Mouse (Mus musculus): ENCODE measurements at regions not wholly inside any gene's neighbourhood (a gene's known extent, or its start where the extent isn't known, plus 50 kb on each side); places are given as distances from the start of the nearest gene placed in this dataset.

- in situ Hi-C loops (cut with MboI, MseI) = no loop called here
Observed at GRCm38 (mm10) chr1:78050231-78050630, 146.7 kb downstream of the Pax3 start.

GRCm38 (mm10) chr1:78032336-78032735 is 164.6 kb downstream of the Pax3 start:
- in situ Hi-C loops (cut with MboI, MseI) = no loop called here

GRCm38 (mm10) chr1:78021766-78022165 is 175.2 kb downstream of the Pax3 start:
- in situ Hi-C loops (cut with MboI, MseI) = no loop called here

- in situ Hi-C loops (cut with MboI, MseI) = no loop called here
Observed at GRCm38 (mm10) chr1:78021014-78021413, 175.9 kb downstream of the Pax3 start.

GRCm38 (mm10) chr1:78017949-78018617 is 178.9 kb downstream of the Pax3 start:
- in situ Hi-C loops (cut with MboI, MseI) = no loop called here

- in situ Hi-C loops (cut with MboI, MseI) = no loop called here
Observed at GRCm38 (mm10) chr1:78016541-78017267, 180.2 kb downstream of the Pax3 start.

GRCm38 (mm10) chr1:78015999-78016398 is 180.9 kb downstream of the Pax3 start:
- in situ Hi-C loops (cut with MboI, MseI) = no loop called here

- in situ Hi-C loops (cut with MboI, MseI) = no loop called here
Observed at GRCm38 (mm10) chr1:78013396-78013795, 183.5 kb downstream of the Pax3 start.

- in situ Hi-C loops (cut with MboI, MseI) = loop anchor here (10.0 kb wide), 1 partner anchor 374 kb away; no protein-coding TSS in a partner anchor
Observed at GRCm38 (mm10) chr1:78008811-78009410, 188.0 kb downstream of the Pax3 start.

GRCm38 (mm10) chr1:78004376-78004775 is 192.6 kb downstream of the Pax3 start:
- in situ Hi-C loops (cut with MboI, MseI) = loop anchor here (10.0 kb wide), 1 partner anchor 370 kb away; no protein-coding TSS in a partner anchor

GRCm38 (mm10) chr1:77998727-77999126 is 198.2 kb downstream of the Pax3 start:
- in situ Hi-C loops (cut with MboI, MseI) = no loop called here

GRCm38 (mm10) chr1:77981528-77981927 is 215.4 kb downstream of the Pax3 start:
- in situ Hi-C loops (cut with MboI, MseI) = no loop called here

GRCm38 (mm10) chr1:77978696-77979095 is 218.2 kb downstream of the Pax3 start:
- in situ Hi-C loops (cut with MboI, MseI) = loop anchor here (10.0 kb wide), 1 partner anchor 436 kb away; no protein-coding TSS in a partner anchor

GRCm38 (mm10) chr1:77975941-77976340 is 221.0 kb downstream of the Pax3 start:
- in situ Hi-C loops (cut with MboI, MseI) = loop anchor here (10.0 kb wide), 1 partner anchor 439 kb away; no protein-coding TSS in a partner anchor

GRCm38 (mm10) chr1:77972301-77972717 is 224.6 kb downstream of the Pax3 start:
- in situ Hi-C loops (cut with MboI, MseI) = loop anchor here (10.0 kb wide), 1 partner anchor 442 kb away; no protein-coding TSS in a partner anchor

GRCm38 (mm10) chr1:77964656-77965335 is 232.1 kb downstream of the Pax3 start:
- in situ Hi-C loops (cut with MboI, MseI) = no loop called here

GRCm38 (mm10) chr1:77959309-77959708 is 237.6 kb downstream of the Pax3 start:
- in situ Hi-C loops (cut with MboI, MseI) = no loop called here

GRCm38 (mm10) chr1:77957156-77957767 is 239.7 kb downstream of the Pax3 start:
- in situ Hi-C loops (cut with MboI, MseI) = no loop called here

- in situ Hi-C loops (cut with MboI, MseI) = no loop called here
Observed at GRCm38 (mm10) chr1:77947894-77948293, 249.0 kb downstream of the Pax3 start.

GRCm38 (mm10) chr1:77944327-77944645 is 252.6 kb downstream of the Pax3 start:
- in situ Hi-C loops (cut with MboI, MseI) = no loop called here

GRCm38 (mm10) chr1:77943633-77944326 is 253.2 kb downstream of the Pax3 start:
- in situ Hi-C loops (cut with MboI, MseI) = no loop called here
